Mouse (Mus musculus): Measurements from ENCODE around the gene Bag5. TPM values are rescaled to one million over a fixed set of nuclear protein-coding genes. Genes with fewer than 3 reads are reported as not detected.

The Bag5 gene
- polyA plus RNA-seq, 1 experiment: 14.6 TPM

DNA sequence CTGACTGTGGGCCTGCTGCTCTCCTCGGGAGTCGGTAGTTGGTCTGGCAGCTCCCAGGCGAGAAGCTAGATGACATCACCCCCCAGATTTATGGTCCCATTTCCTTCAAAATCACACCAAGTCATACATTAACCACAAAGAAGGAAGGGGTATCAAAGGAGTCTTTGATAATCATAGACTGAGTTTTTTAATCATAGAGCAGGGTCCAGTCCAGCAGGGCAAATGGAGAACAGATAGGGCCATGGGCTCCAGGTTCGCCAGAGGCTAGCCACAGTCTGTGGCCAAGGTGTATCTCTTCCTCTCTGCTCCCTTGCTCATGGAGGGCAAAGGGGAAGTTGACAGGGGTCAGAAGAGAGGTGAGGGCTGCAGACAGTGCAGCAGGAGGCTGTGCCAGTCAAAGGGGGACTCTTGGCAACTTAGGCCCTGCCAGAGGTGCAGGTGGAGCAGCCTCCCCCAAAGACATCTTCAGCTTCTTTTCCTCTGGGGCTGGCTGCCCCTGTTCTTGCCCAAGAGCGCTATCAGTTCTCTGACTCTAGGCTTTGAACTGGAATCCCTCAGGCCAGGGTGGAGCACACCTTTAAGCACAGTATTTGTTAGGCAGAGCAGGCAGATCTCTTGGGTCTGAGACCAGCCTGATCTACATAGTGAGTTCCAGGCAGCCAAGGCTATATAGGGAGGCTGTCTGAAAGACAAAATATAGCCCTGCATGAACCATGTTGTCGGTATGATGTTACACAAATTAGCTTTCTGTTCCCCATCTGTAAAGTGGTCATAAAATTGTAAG lies 37.1 kb downstream of the Bag5 start:
- Histone ChIP-seq H3K27me3 (replicated peaks; ENCODE audit: control insufficient read depth, insufficient read depth, low read length) (no peaks in the 10 kb centered on the region), H3K27ac (ENCODE audit: insufficient read depth, low read depth, low read length) (no peak overlapping the region), H3K4me1 (ENCODE audit: control insufficient read depth, insufficient read depth, low read length) (peaks cover 19% of the 10 kb centered on the region), H3K4me3 (ENCODE audit: insufficient read depth, low read depth, low read length) (no peak overlapping the region), H3K36me3 (ENCODE audit: control insufficient read depth, insufficient read depth, low read length) (no peaks in the 10 kb centered on the region)
- DNase-seq: no peak
- WGBS: 82% methylated on average over 6 of the region's 6 CpGs
- TF ChIP-seq POLR2A (IDR thresholded peaks at IDR 0.05; ENCODE audit: low read depth, low read length) (no peak), CTCF (conservative IDR thresholded peaks at IDR 0.05; ENCODE audit: insufficient read depth, insufficient read length, low read depth, low read length) (no peak)

DNA sequence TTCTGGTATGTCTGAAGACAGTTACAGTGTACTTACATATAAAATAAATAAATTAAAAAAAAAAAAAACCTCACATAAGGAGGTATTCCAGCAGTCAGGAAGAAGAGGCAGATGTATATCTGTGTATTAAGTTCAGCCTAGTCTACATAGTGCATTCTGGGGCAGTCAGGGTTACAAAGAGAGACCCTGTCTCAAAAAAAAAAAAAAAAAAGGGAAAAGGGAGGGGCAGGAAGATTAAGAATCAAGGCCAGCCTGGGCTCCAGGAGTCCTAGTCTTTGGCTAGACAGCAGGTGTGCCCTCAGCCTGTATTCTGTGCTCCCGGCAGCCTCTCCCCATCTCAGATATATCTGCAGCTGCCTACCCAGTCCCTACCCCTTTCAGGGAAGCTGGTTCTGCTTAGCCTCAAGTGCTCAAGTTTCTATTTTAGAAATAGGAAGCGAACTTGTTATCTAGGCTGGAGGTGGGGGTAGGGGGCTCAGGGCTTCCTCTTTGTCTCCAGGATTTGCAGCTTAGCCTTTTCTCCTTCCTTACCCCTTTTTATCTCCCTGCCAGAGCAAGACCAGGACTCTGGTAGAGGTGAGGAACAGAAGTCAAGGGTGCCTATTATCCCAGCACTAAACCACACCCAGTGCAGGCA lies 38.1 kb downstream of the Bag5 start:
- Histone ChIP-seq H3K27ac (ENCODE audit: insufficient read depth, low read depth, low read length) (no peak overlapping the region), H3K27me3 (replicated peaks; ENCODE audit: control insufficient read depth, insufficient read depth, low read length) (no peaks in the 10 kb centered on the region), H3K4me3 (ENCODE audit: insufficient read depth, low read depth, low read length) (no peak overlapping the region), H3K4me1 (ENCODE audit: control insufficient read depth, insufficient read depth, low read length) (peaks cover 19% of the 10 kb centered on the region), H3K36me3 (ENCODE audit: control insufficient read depth, insufficient read depth, low read length) (no peaks in the 10 kb centered on the region)
- 93% methylated on average over 2 of the region's 2 CpGs for WGBS
- DNase-seq: no peak
- TF ChIP-seq POLR2A (IDR thresholded peaks at IDR 0.05; ENCODE audit: low read depth, low read length) (no peak), CTCF (conservative IDR thresholded peaks at IDR 0.05; ENCODE audit: insufficient read depth, insufficient read length, low read depth, low read length) (no peak)

DNA sequence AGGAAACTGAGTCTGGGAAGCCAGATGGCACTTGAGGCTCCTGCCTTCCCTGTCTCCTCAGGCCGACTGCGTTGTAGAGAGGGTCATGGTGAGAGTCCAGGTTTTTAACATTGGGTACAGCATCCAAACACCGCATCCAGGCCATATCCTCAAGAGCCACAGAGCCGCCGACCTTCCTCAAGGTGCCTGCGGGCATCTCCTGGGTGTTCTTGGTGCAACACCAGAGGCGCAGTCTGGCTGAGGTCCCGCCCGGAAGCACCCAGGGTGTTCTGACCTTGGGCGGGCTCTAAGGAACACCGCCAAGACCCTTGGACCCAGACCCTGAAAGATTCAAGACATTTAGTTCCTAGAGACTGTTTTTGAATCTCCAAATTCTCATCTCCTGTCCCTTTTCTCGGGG lies 40.5 kb downstream of the Bag5 start:
- H3K36me3 ChIP-seq (ENCODE audit: control insufficient read depth, insufficient read depth, low read length): no peaks in the 10 kb centered on the region
- H3K27me3 ChIP-seq (replicated peaks; ENCODE audit: control insufficient read depth, insufficient read depth, low read length): no peaks in the 10 kb centered on the region
- DNase-seq: no peak
- H3K27ac ChIP-seq (ENCODE audit: insufficient read depth, low read depth, low read length): peak overlapping the region; percentile 1; the same call in 1 of the 2 replicates
- H3K4me3 ChIP-seq (ENCODE audit: insufficient read depth, low read depth, low read length): peak overlapping the region; percentile 61; the same call in 1 of the 2 replicates
- TF ChIP-seq CTCF (conservative IDR thresholded peaks at IDR 0.05; ENCODE audit: insufficient read depth, insufficient read length, low read depth, low read length) (no peak), POLR2A (IDR thresholded peaks at IDR 0.05; ENCODE audit: low read depth, low read length) (no peak)
- WGBS: 13% methylated on average over 12 of the region's 12 CpGs
- peaks cover 19% of the 10 kb centered on the region for H3K4me1 ChIP-seq (ENCODE audit: control insufficient read depth, insufficient read depth, low read length)

DNA sequence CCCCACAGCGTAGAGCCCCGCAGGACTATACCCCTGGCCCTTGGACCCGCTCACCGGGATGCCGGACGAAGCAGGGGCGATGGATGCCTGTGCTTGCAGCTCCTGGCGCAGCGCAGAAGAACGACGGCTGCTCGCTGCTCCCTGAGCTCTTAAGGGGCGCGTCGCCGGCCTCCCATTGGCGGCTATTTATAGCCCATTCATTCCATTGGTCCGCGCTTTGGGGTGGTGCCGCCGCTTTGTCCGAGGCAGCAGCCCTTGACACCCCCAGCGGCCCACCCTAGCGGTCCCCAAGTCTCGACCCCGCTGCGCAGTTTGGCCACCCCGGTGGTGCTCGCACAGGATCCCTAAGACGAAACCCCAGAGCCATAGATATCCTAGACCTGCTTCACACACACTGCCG lies 40.9 kb downstream of the Bag5 start, which contains the start of gene Ckb:
Gene Ckb, minus strand, starts transcription at position 163 of the 400 bp plus-strand sequence.
- peaks cover 15% of the 10 kb centered on the region for H3K4me1 ChIP-seq (ENCODE audit: control insufficient read depth, insufficient read depth, low read length)
- TF ChIP-seq POLR2A (IDR thresholded peaks at IDR 0.05; ENCODE audit: low read depth, low read length) (no peak), CTCF (conservative IDR thresholded peaks at IDR 0.05; ENCODE audit: insufficient read depth, insufficient read length, low read depth, low read length) (no peak)
- WGBS: under 1% methylated on average over 31 of the region's 31 CpGs
- peak; percentile 84 for DNase-seq
- peak within 1 kb of the TSS; percentile 61 for H3K4me3 ChIP-seq (ENCODE audit: insufficient read depth, low read depth, low read length)
- H3K27ac ChIP-seq (ENCODE audit: insufficient read depth, low read depth, low read length): peak within 1 kb of the TSS; percentile 13; the same call in 1 of the 2 replicates
- no peaks in the 10 kb centered on the region for H3K27me3 ChIP-seq (replicated peaks; ENCODE audit: control insufficient read depth, insufficient read depth, low read length)
- H3K36me3 ChIP-seq (ENCODE audit: control insufficient read depth, insufficient read depth, low read length): no peaks in the 10 kb centered on the region

DNA sequence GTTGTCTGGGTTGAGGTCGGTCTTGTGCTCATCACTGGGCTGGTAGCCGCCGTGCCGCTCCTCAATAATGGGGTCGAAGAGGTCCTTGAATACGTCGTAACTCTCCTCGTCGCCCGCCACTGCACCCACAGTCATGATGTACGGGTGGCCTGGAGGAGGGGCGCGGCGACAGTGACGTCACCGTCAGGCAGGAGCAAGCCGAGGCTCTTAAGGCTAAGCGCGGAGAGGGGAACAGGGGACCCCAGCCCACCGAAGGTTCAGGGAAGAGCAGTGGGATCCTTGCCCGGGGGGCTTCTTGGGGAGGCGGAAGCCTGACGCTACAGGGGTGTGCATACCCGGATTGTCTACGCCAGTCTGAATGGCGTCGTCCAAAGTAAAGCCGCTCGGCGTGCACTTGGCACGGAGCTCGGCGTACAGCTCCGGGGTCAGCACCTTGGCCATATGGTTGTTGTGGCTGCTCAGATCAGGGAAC lies 41.6 kb downstream of the Bag5 start:
- DNase-seq: peak; percentile 58
- Histone ChIP-seq H3K36me3 (ENCODE audit: control insufficient read depth, insufficient read depth, low read length) (no peaks in the 10 kb centered on the region), H3K27me3 (replicated peaks; ENCODE audit: control insufficient read depth, insufficient read depth, low read length) (no peaks in the 10 kb centered on the region), H3K4me1 (ENCODE audit: control insufficient read depth, insufficient read depth, low read length) (peaks cover 13% of the 10 kb centered on the region), H3K4me3 (ENCODE audit: insufficient read depth, low read depth, low read length) (peak overlapping the region; percentile 61), H3K27ac (ENCODE audit: insufficient read depth, low read depth, low read length) (peak overlapping the region; percentile 13; the same call in 1 of the 2 replicates)
- WGBS: under 1% methylated on average over 34 of the region's 34 CpGs
- no peak for TF ChIP-seq POLR2A (IDR thresholded peaks at IDR 0.05; ENCODE audit: low read depth, low read length)
- TF ChIP-seq CTCF (conservative IDR thresholded peaks at IDR 0.05; ENCODE audit: insufficient read depth, insufficient read length, low read depth, low read length): no peak

DNA sequence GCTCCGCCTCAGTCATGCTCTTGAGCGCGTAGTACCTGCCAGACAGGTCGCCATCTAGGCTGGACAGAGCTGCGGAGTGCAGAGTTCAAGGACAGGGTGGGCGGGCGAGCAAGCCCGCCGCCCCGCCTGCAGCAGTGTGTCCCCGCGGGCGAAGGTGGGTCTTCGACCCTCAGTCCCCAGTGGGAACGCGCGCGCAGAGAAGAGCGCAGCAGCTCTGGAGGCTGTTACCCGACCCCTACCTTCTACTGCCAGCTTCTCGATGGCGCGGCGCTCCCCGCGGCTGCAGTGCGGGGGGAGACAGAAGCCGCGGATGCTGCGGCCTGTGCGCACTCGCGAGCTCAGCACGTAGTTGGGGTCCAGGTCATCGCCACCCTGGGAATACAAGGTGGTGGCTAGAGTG lies 42.1 kb downstream of the Bag5 start:
- no peaks in the 10 kb centered on the region for H3K27me3 ChIP-seq (replicated peaks; ENCODE audit: control insufficient read depth, insufficient read depth, low read length)
- DNase-seq: no peak
- no peak overlapping the region for H3K27ac ChIP-seq (ENCODE audit: insufficient read depth, low read depth, low read length)
- H3K36me3 ChIP-seq (ENCODE audit: control insufficient read depth, insufficient read depth, low read length): no peaks in the 10 kb centered on the region
- H3K4me3 ChIP-seq (ENCODE audit: insufficient read depth, low read depth, low read length): peak overlapping the region; percentile 61
- WGBS: 9% methylated on average over 35 of the region's 35 CpGs
- TF ChIP-seq POLR2A (IDR thresholded peaks at IDR 0.05; ENCODE audit: low read depth, low read length) (no peak), CTCF (conservative IDR thresholded peaks at IDR 0.05; ENCODE audit: insufficient read depth, insufficient read length, low read depth, low read length) (no peak)
- peaks cover 13% of the 10 kb centered on the region for H3K4me1 ChIP-seq (ENCODE audit: control insufficient read depth, insufficient read depth, low read length)
